Mouse (Mus musculus): ENCODE results near the gene Speer4b. TPM values are rescaled to one million over a fixed set of nuclear protein-coding genes. Genes with fewer than 3 reads are reported as not detected.

Gene Speer4b
- not detected for total RNA-seq (2023)

GRCm38 (mm10) chr5:27501338-27501737 lies at the start of gene Speer4b:
TSS of gene Speer4b (minus strand) at chr5:27501438.

Data from CD8-positive naive resting alpha-beta T cell, adult 57 days (primary cell).